Mouse (Mus musculus) embryo, embryonic 10.5 days (tissue): Measurements from ENCODE around the gene Tmem121b.
A peak's percentile ranks its signal among the peaks of the same experiment; 100 is the strongest.

ENCODE experiments used
- DNase-seq: peaks from one replicate; pipeline ENCODE4 v3.0.0-alpha.2; 2015; ENCODE audit warnings: low spot score

Tmem121b gene

GRCm38 (mm10) chr6:120492499-120493373 is 871 bp downstream of the Tmem121b start:
- peak; percentile 50 for DNase-seq

GRCm38 (mm10) chr6:120491862-120492498 is 1.6 kb downstream of the Tmem121b start:
- DNase-seq: no peak

GRCm38 (mm10) chr6:120491064-120491463 is 2.5 kb downstream of the Tmem121b start:
- no peak for DNase-seq

- no peak for DNase-seq
These were observed 4.1 kb downstream of the Tmem121b start for GRCm38 (mm10) chr6:120489461-120489860.

GRCm38 (mm10) chr6:120488647-120489046 is 5.0 kb downstream of the Tmem121b start:
- no peak for DNase-seq

GRCm38 (mm10) chr6:120486051-120486510 is 7.5 kb downstream of the Tmem121b start:
- no peak for DNase-seq

- DNase-seq: no peak
These were observed 8.6 kb downstream of the Tmem121b start for GRCm38 (mm10) chr6:120485038-120485437.

GRCm38 (mm10) chr6:120483211-120483626 is 10.4 kb downstream of the Tmem121b start:
- DNase-seq: peak; percentile 59

GRCm38 (mm10) chr6:120482756-120483155 is 10.9 kb downstream of the Tmem121b start:
- no peak for DNase-seq

- DNase-seq: no peak
These were observed 11.6 kb downstream of the Tmem121b start for GRCm38 (mm10) chr6:120482021-120482420.

GRCm38 (mm10) chr6:120481538-120481937 is 12.1 kb downstream of the Tmem121b start:
- no peak for DNase-seq

GRCm38 (mm10) chr6:120480361-120480760 is 13.2 kb downstream of the Tmem121b start:
- DNase-seq: no peak

- no peak for DNase-seq
These were observed 14.3 kb downstream of the Tmem121b start for GRCm38 (mm10) chr6:120479302-120479701.

GRCm38 (mm10) chr6:120475288-120475687 is 18.3 kb downstream of the Tmem121b start:
- DNase-seq: no peak

GRCm38 (mm10) chr6:120473427-120473826 is 20.2 kb downstream of the Tmem121b start:
- DNase-seq: no peak

- DNase-seq: peak; percentile 39
These were observed 21.0 kb downstream of the Tmem121b start for GRCm38 (mm10) chr6:120472455-120473140.

- DNase-seq: peak; percentile 39
These were observed 21.6 kb downstream of the Tmem121b start for GRCm38 (mm10) chr6:120471991-120472441.

- no peak for DNase-seq
These were observed 22.9 kb downstream of the Tmem121b start for GRCm38 (mm10) chr6:120470666-120471065.

GRCm38 (mm10) chr6:120469770-120470169 is 23.8 kb downstream of the Tmem121b start:
- DNase-seq: no peak

GRCm38 (mm10) chr6:120469268-120469667 is 24.3 kb downstream of the Tmem121b start:
- no peak for DNase-seq

GRCm38 (mm10) chr6:120468259-120468658 is 25.3 kb downstream of the Tmem121b start:
- DNase-seq: no peak

- no peak for DNase-seq
These were observed 26.8 kb downstream of the Tmem121b start for GRCm38 (mm10) chr6:120466609-120467329.
